In the genomic region with DNA sequence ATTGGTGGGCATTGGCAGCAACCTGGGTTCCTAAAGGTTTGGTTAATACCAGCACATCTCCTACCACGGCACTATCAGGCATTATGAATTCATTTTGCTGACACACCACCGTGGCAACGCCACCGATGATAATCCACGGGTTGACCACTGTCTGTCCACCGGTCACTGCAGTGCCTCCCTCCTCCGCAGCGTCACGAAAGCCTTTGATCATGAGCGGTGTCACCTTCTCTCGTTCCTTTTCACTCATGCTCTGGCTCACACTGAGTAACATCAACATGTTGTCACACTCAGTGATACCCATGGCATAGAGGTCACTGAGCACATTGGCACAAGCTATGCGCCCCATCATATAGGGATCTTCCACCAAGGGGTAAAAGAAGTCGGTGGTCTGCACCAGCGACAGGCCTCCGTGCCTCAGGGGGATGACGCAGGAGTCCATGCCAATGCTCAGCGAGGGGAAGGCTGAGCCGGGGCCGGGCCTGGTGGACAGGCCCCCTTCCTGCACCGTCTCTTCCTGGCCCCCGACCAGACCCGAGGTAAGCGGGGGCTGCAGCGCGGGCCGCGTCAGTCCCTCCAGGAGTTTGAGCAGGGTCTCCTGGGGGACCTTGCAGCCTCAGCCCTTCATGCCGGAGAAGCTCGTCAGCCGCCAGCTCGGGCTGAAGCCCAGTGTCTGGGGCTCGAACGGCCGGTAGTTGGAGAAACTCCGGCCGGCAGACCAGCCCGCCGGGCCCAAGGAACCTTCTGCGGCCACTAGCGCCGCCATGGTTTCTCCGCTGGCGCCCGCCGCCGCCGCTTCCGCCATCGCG, we compare ENCODE assay signal across 8 mouse cellular contexts. TPM values are rescaled to one million over a fixed set of nuclear protein-coding genes. Genes with fewer than 3 reads are reported as not detected.
DNase-seq lines count a peak whose midpoint lies in the region; ATAC-seq lines count a peak whose summit lies in the region.

No protein-coding gene starts in this region.

- H3K4me2 ChIP-seq in forebrain, embryonic 12.5 days, result peak overlapping the region; percentile 94
- H3K4me2 ChIP-seq in intestine, embryonic 15.5 days (replicated peaks), result peak overlapping the region; percentile 81

- H3K27ac ChIP-seq in forebrain, embryonic 12.5 days, result peak overlapping the region; percentile 80
- H3K27ac ChIP-seq in intestine, embryonic 15.5 days, result peak overlapping the region; percentile 92

- 20% methylated on average over 46 of the region's 50 CpGs for WGBS in forebrain, embryonic 12.5 days
- 11% methylated on average over 50 of the region's 50 CpGs for WGBS in intestine, embryonic 15.5 days

- no peaks in the 10 kb centered on the region for H3K9me3 ChIP-seq in forebrain, embryonic 12.5 days
- H3K9me3 ChIP-seq in intestine, embryonic 15.5 days, result no peaks in the 10 kb centered on the region

- H3K27me3 ChIP-seq in forebrain, embryonic 12.5 days, result no peaks in the 10 kb centered on the region
- H3K27me3 ChIP-seq in intestine, embryonic 15.5 days (replicated peaks), result no peaks in the 10 kb centered on the region

- DNase-seq in adrenal gland, postnatal 10 days, result peak; percentile 35
- DNase-seq in adrenal gland, adult 18-20 months (ENCODE audit: low spot score in 2 of 2), result no peak
- DNase-seq in thymus, adult 18-20 months, result peak; percentile 31 to 47
- no peak for DNase-seq in thymus, postnatal 0 days (ENCODE audit: low spot score)
- no peak for DNase-seq in B cell, adult 2 months

- peak; percentile 76 for ATAC-seq in forebrain, embryonic 12.5 days (ENCODE audit: low FRiP score)
- ATAC-seq in intestine, embryonic 15.5 days, result peak; percentile 39
- ATAC-seq in megakaryocyte-erythroid progenitor cell, adult 5-6 weeks (replicated peaks; ENCODE audit: low FRiP score, low TSS enrichment, poor library complexity, severe bottlenecking), result 0 out of 2 replicates have a peak, but pooled peaks have one; percentile 18

- peak overlapping the region; percentile 91 for H3K9ac ChIP-seq in forebrain, embryonic 12.5 days
- H3K9ac ChIP-seq in intestine, embryonic 15.5 days, result peak overlapping the region; percentile 96

- H3K36me3 ChIP-seq in forebrain, embryonic 12.5 days (replicated peaks), result peaks cover 18% of the 10 kb centered on the region
- peaks cover 11% of the 10 kb centered on the region for H3K36me3 ChIP-seq in intestine, embryonic 15.5 days

- peaks cover 14% of the 10 kb centered on the region for H3K4me1 ChIP-seq in forebrain, embryonic 12.5 days
- peaks cover 21% of the 10 kb centered on the region for H3K4me1 ChIP-seq in intestine, embryonic 15.5 days (replicated peaks)

- H3K4me3 ChIP-seq in forebrain, embryonic 12.5 days (replicated peaks), result peak overlapping the region; percentile 83
- H3K4me3 ChIP-seq in intestine, embryonic 15.5 days (replicated peaks), result peak overlapping the region; percentile 81

RNA-seq across cellular contexts. Expression of gene Sephs2, which starts 0.5 kb away (rescaled TPM):
- 100 to 1,000 TPM; 189 to 268 TPM for total RNA-seq in adrenal gland, postnatal 10 days (2021)
- 10 to 100 TPM; 86.4 to 88.8 TPM for total RNA-seq in adrenal gland, adult 18-20 months (2021)
- polyA plus RNA-seq in thymus, postnatal 0 days (2015; fragmentation: Nextera tagmentation; extraction: Ambion mirVana), result 146 and 151 TPM in 2 replicates
- polyA plus RNA-seq in forebrain, embryonic 12.5 days (2016; fragmentation: Nextera tagmentation; extraction: Ambion mirVana), result 73.7 and 81.6 TPM in 2 replicates
- polyA plus RNA-seq in intestine, embryonic 15.5 days (2015; fragmentation: Nextera tagmentation; extraction: Ambion mirVana), result 205 and 233 TPM in 2 replicates
- 61.7 and 74.2 TPM in 2 replicates for total RNA-seq in megakaryocyte-erythroid progenitor cell, adult 5-6 weeks (2014; fragmentation: Nextera tagmentation)
- total RNA-seq in megakaryocyte-erythroid progenitor cell, adult 5-6 weeks (2017), result 115 and 130 TPM in 2 replicates

RNA-seq across cellular contexts. Expression of gene Dctpp1, which starts 12.8 kb away (rescaled TPM):
- 10 to 100 TPM; 60.7 to 65.0 TPM for total RNA-seq in adrenal gland, postnatal 10 days (2021)
- total RNA-seq in adrenal gland, adult 18-20 months (2021), result 10 to 100 TPM; 27.9 to 29.5 TPM
- 181 and 213 TPM in 2 replicates for polyA plus RNA-seq in thymus, postnatal 0 days (2015; fragmentation: Nextera tagmentation; extraction: Ambion mirVana)
- 208 and 224 TPM in 2 replicates for polyA plus RNA-seq in forebrain, embryonic 12.5 days (2016; fragmentation: Nextera tagmentation; extraction: Ambion mirVana)
- polyA plus RNA-seq in intestine, embryonic 15.5 days (2015; fragmentation: Nextera tagmentation; extraction: Ambion mirVana), result 216 and 219 TPM in 2 replicates
- total RNA-seq in megakaryocyte-erythroid progenitor cell, adult 5-6 weeks (2014; fragmentation: Nextera tagmentation), result 61.0 and 138 TPM in 2 replicates
- 44.5 and 48.2 TPM in 2 replicates for total RNA-seq in megakaryocyte-erythroid progenitor cell, adult 5-6 weeks (2017)

RNA-seq across cellular contexts. Expression of gene Itgal, which starts 22.7 kb away (rescaled TPM):
- 1 to 10 TPM; 4.7 to 5.0 TPM for total RNA-seq in adrenal gland, postnatal 10 days (2021)
- 1 to 10 TPM; 1.7 to 4.0 TPM for total RNA-seq in adrenal gland, adult 18-20 months (2021)
- polyA plus RNA-seq in thymus, postnatal 0 days (2015; fragmentation: Nextera tagmentation; extraction: Ambion mirVana), result 81.6 and 96.5 TPM in 2 replicates
- 0.26 and 0.47 TPM in 2 replicates for polyA plus RNA-seq in forebrain, embryonic 12.5 days (2016; fragmentation: Nextera tagmentation; extraction: Ambion mirVana)
- 2.0 and 2.5 TPM in 2 replicates for polyA plus RNA-seq in intestine, embryonic 15.5 days (2015; fragmentation: Nextera tagmentation; extraction: Ambion mirVana)
- 5.5 and 11.4 TPM in 2 replicates for total RNA-seq in megakaryocyte-erythroid progenitor cell, adult 5-6 weeks (2014; fragmentation: Nextera tagmentation)
- total RNA-seq in megakaryocyte-erythroid progenitor cell, adult 5-6 weeks (2017), result 2.6 and 4.6 TPM in 2 replicates

RNA-seq across cellular contexts. Expression of gene Zfp771, which starts 29.2 kb away (rescaled TPM):
- total RNA-seq in adrenal gland, postnatal 10 days (2021), result 10 to 100 TPM; 23.5 to 31.7 TPM
- total RNA-seq in adrenal gland, adult 18-20 months (2021), result 10 to 100 TPM; 23.6 to 29.6 TPM
- 34.7 and 37.0 TPM in 2 replicates for polyA plus RNA-seq in thymus, postnatal 0 days (2015; fragmentation: Nextera tagmentation; extraction: Ambion mirVana)
- 53.3 and 60.3 TPM in 2 replicates for polyA plus RNA-seq in forebrain, embryonic 12.5 days (2016; fragmentation: Nextera tagmentation; extraction: Ambion mirVana)
- 41.0 and 44.5 TPM in 2 replicates for polyA plus RNA-seq in intestine, embryonic 15.5 days (2015; fragmentation: Nextera tagmentation; extraction: Ambion mirVana)
- 15.1 and 16.6 TPM in 2 replicates for total RNA-seq in megakaryocyte-erythroid progenitor cell, adult 5-6 weeks (2014; fragmentation: Nextera tagmentation)
- 13.6 and 14.1 TPM in 2 replicates for total RNA-seq in megakaryocyte-erythroid progenitor cell, adult 5-6 weeks (2017)

RNA-seq across cellular contexts. Expression of gene Sept1, which starts 40.4 kb away (rescaled TPM):
- 10 to 100 TPM; 17.6 to 17.8 TPM for total RNA-seq in adrenal gland, postnatal 10 days (2021)
- 1 to 10 TPM; 7.8 to 8.7 TPM for total RNA-seq in adrenal gland, adult 18-20 months (2021)
- polyA plus RNA-seq in thymus, postnatal 0 days (2015; fragmentation: Nextera tagmentation; extraction: Ambion mirVana), result 638 and 684 TPM in 2 replicates
- 42.6 and 43.4 TPM in 2 replicates for polyA plus RNA-seq in forebrain, embryonic 12.5 days (2016; fragmentation: Nextera tagmentation; extraction: Ambion mirVana)
- polyA plus RNA-seq in intestine, embryonic 15.5 days (2015; fragmentation: Nextera tagmentation; extraction: Ambion mirVana), result 13.8 and 16.0 TPM in 2 replicates
- 41.3 and 47.7 TPM in 2 replicates for total RNA-seq in megakaryocyte-erythroid progenitor cell, adult 5-6 weeks (2014; fragmentation: Nextera tagmentation)
- total RNA-seq in megakaryocyte-erythroid progenitor cell, adult 5-6 weeks (2017), result 24.8 and 25.5 TPM in 2 replicates

Comparison
In these comparisons a context has a peak if more than half of its experiments do, and no peak if none do; other contexts are left out.
1. DNase-seq: peak in adrenal gland, postnatal 10 days (single experiment) and thymus, adult 18-20 months (2 of 2); none in adrenal gland, adult 18-20 months (0 of 2), thymus, postnatal 0 days (single experiment) and B cell, adult 2 months (0 of 2).
2. ATAC-seq: peak in every context shown above with its lines; median percentile 76 in forebrain, embryonic 12.5 days; 39 in intestine, embryonic 15.5 days; 18 in megakaryocyte-erythroid progenitor cell, adult 5-6 weeks.